Comparison of ENCODE assay signal across 14 mouse cellular contexts in genomic region chr17:49342636-49343035, GRCm38 (mm10).
DNase-seq lines count a peak whose midpoint lies in the region; ATAC-seq and TF ChIP-seq lines count a peak whose summit lies in the region.
"Had no signal": no experiment of that assay in that cellular context is flagged by ENCODE, and none has a peak within 500 bp of the region (broad histone marks: within the 10 kb centered on the region; RNA-seq: fewer than 3 reads in every experiment).

No protein-coding gene starts in this region.

- H3K27me3 ChIP-seq in embryonic facial prominence, embryonic 13.5 days: no peaks in the 10 kb centered on the region
- no peaks in the 10 kb centered on the region for H3K27me3 ChIP-seq in embryonic facial prominence, embryonic 10.5 days (replicated peaks; ENCODE audit: low read depth, poor library complexity, severe bottlenecking)
- no peaks in the 10 kb centered on the region; the same call in 1 of the 2 replicates for H3K27me3 ChIP-seq in kidney, adult 2 months (replicated peaks; ENCODE audit: control insufficient read depth, insufficient read depth, low read length)
- H3K27me3 ChIP-seq in kidney, embryonic 14.5 days (ENCODE audit: control insufficient read depth, insufficient read depth, low read length): no peaks in the 10 kb centered on the region
- H3K27me3 ChIP-seq: forebrain, embryonic 15.5 days; heart, embryonic 13.5 days; hindbrain, embryonic 15.5 days had no signal

- H3K4me3 ChIP-seq in embryonic facial prominence, embryonic 13.5 days: no peak overlapping the region
- H3K4me3 ChIP-seq in embryonic facial prominence, embryonic 10.5 days: no peak overlapping the region
- no peak overlapping the region for H3K4me3 ChIP-seq in kidney, adult 2 months (ENCODE audit: insufficient read depth, low read depth, low read length)
- no peak overlapping the region for H3K4me3 ChIP-seq in kidney, embryonic 14.5 days (ENCODE audit: low read length)
- H3K4me3 ChIP-seq in lung, adult 2 months (replicated peaks; ENCODE audit: extremely low read depth, low read depth, low read length): no peak overlapping the region
- H3K4me3 ChIP-seq: forebrain, embryonic 15.5 days; heart, embryonic 13.5 days; hindbrain, embryonic 15.5 days had no signal

- no peak for ATAC-seq in embryonic facial prominence, embryonic 13.5 days (ENCODE audit: insufficient number of reproducible peaks, insufficient read depth, low FRiP score, low TSS enrichment, low read depth)
- no peak for ATAC-seq in kidney, embryonic 14.5 days (ENCODE audit: low FRiP score, low TSS enrichment)
- ATAC-seq: forebrain, embryonic 15.5 days had no signal

- H3K9ac ChIP-seq in embryonic facial prominence, embryonic 13.5 days: no peak overlapping the region
- H3K9ac ChIP-seq in kidney, embryonic 14.5 days (ENCODE audit: low read depth, low read length): no peak overlapping the region
- H3K9ac ChIP-seq: forebrain, embryonic 15.5 days; heart, embryonic 13.5 days; hindbrain, embryonic 15.5 days had no signal

- WGBS in embryonic facial prominence, embryonic 13.5 days: 68% methylated on average over 2 of the region's 2 CpGs
- 86% methylated on average over 2 of the region's 2 CpGs for WGBS in embryonic facial prominence, embryonic 10.5 days
- 60% methylated on average over 2 of the region's 2 CpGs for WGBS in kidney, adult 2 months
- WGBS in kidney, embryonic 14.5 days: 87% methylated on average over 2 of the region's 2 CpGs
- 56% methylated on average over 2 of the region's 2 CpGs for WGBS in lung, adult 2 months

- H3K4me2 ChIP-seq in embryonic facial prominence, embryonic 13.5 days: no peak overlapping the region
- H3K4me2 ChIP-seq in kidney, embryonic 14.5 days (replicated peaks; ENCODE audit: low read depth, low read length): no peak overlapping the region
- H3K4me2 ChIP-seq: forebrain, embryonic 15.5 days; heart, embryonic 13.5 days; hindbrain, embryonic 15.5 days had no signal

- TF ChIP-seq CTCF in kidney, adult 2 months (conservative IDR thresholded peaks at IDR 0.05; ENCODE audit: insufficient read depth, insufficient read length, low read depth, low read length): no peak
- no peak for TF ChIP-seq CTCF in lung, adult 2 months (IDR thresholded peaks at IDR 0.05; ENCODE audit: insufficient read depth, low read length)

- no peaks in the 10 kb centered on the region for H3K9me3 ChIP-seq in embryonic facial prominence, embryonic 13.5 days
- no peaks in the 10 kb centered on the region for H3K9me3 ChIP-seq in embryonic facial prominence, embryonic 10.5 days
- H3K9me3 ChIP-seq in kidney, embryonic 14.5 days (ENCODE audit: control insufficient read depth, low read length): peaks cover 4% of the 10 kb centered on the region; the same call in 1 of the 2 replicates
- H3K9me3 ChIP-seq: forebrain, embryonic 15.5 days; hindbrain, embryonic 15.5 days had no signal

- no peaks in the 10 kb centered on the region for H3K36me3 ChIP-seq in embryonic facial prominence, embryonic 13.5 days
- no peaks in the 10 kb centered on the region for H3K36me3 ChIP-seq in embryonic facial prominence, embryonic 10.5 days (replicated peaks)
- H3K36me3 ChIP-seq in kidney, adult 2 months (ENCODE audit: control insufficient read depth, insufficient read depth, low read length): no peaks in the 10 kb centered on the region
- no peaks in the 10 kb centered on the region for H3K36me3 ChIP-seq in kidney, embryonic 14.5 days (ENCODE audit: control insufficient read depth, insufficient read depth, low read length)
- H3K36me3 ChIP-seq: forebrain, embryonic 15.5 days; heart, embryonic 13.5 days; hindbrain, embryonic 15.5 days had no signal

- TF ChIP-seq POLR2A in kidney, adult 2 months (IDR thresholded peaks at IDR 0.05; ENCODE audit: low read depth, low read length): no peak
- TF ChIP-seq POLR2A in lung, adult 2 months (IDR thresholded peaks at IDR 0.05; ENCODE audit: borderline replicate concordance, extremely low read depth, low read depth, low read length): no peak

- H3K27ac ChIP-seq in embryonic facial prominence, embryonic 13.5 days: 0 out of 2 replicates have a peak overlapping the region, but pooled peaks have one; percentile 12
- H3K27ac ChIP-seq in embryonic facial prominence, embryonic 10.5 days (replicated peaks): no peak overlapping the region
- no peak overlapping the region for H3K27ac ChIP-seq in kidney, adult 2 months (ENCODE audit: insufficient read depth, low read depth, low read length)
- no peak overlapping the region for H3K27ac ChIP-seq in kidney, embryonic 14.5 days (ENCODE audit: low read depth, low read length)
- H3K27ac ChIP-seq: forebrain, embryonic 15.5 days; heart, embryonic 13.5 days; hindbrain, embryonic 15.5 days had no signal

- H3K4me1 ChIP-seq in embryonic facial prominence, embryonic 13.5 days: peaks cover 8% of the 10 kb centered on the region; the same call in 1 of the 2 replicates
- H3K4me1 ChIP-seq in embryonic facial prominence, embryonic 10.5 days: no peaks in the 10 kb centered on the region
- no peaks in the 10 kb centered on the region for H3K4me1 ChIP-seq in kidney, adult 2 months (ENCODE audit: control insufficient read depth, insufficient read depth, low read length)
- no peaks in the 10 kb centered on the region for H3K4me1 ChIP-seq in kidney, embryonic 14.5 days (ENCODE audit: control insufficient read depth, insufficient read depth, low read length)
- H3K4me1 ChIP-seq in lung, adult 2 months (ENCODE audit: control insufficient read depth, insufficient read depth, low read length): no peaks in the 10 kb centered on the region
- H3K4me1 ChIP-seq: forebrain, embryonic 15.5 days; hindbrain, embryonic 15.5 days had no signal

- DNase-seq in embryonic facial prominence, embryonic 10.5 days (ENCODE audit: low spot score): no peak
- DNase-seq in kidney, adult 2 months: peak; percentile 78
- DNase-seq in kidney, postnatal 36 days: peak; percentile 65 to 68
- no peak for DNase-seq in lung, adult 2 months
- DNase-seq in layer of hippocampus, postnatal 25 days (ENCODE audit: extremely low spot score in 1 of 2, low spot score in 1 of 2): no peak
- DNase-seq: adrenal gland, postnatal 14 days; cerebellum, adult 2 months; gastrocnemius, postnatal 25 days; heart, postnatal 36 days had no signal

Comparison
In these comparisons a context has a peak if more than half of its experiments do, and no peak if none do; other contexts are left out.
1. DNase-seq: peak in kidney, adult 2 months (single experiment) and kidney, postnatal 36 days (2 of 2); none in embryonic facial prominence, embryonic 10.5 days (single experiment), lung, adult 2 months (single experiment) and layer of hippocampus, postnatal 25 days (0 of 2).